Mouse (Mus musculus) megakaryocyte, embryonic 14.5 days (primary cell): ENCODE data around the gene Skor1. TPM values are rescaled to one million over a fixed set of nuclear protein-coding genes. Genes with fewer than 3 reads are reported as not detected.
A peak's percentile ranks its signal among the peaks of the same experiment; 100 is the strongest.

Experiments used
- H3K27me3 ChIP-seq: replicated peaks from 2 replicates; pipeline ENCODE3; 2012; ENCODE audit warnings: inconsistent platforms
- H3K36me3 ChIP-seq: replicated peaks from 2 replicates; pipeline ENCODE3; 2012; ENCODE audit warnings: low read length, inconsistent platforms, mixed read lengths
- H3K4me1 ChIP-seq: 2 replicates; pipeline ENCODE4 v1.6.1; 2012; ENCODE audit warnings: inconsistent platforms
- H3K4me3 ChIP-seq: replicated peaks from 2 replicates; pipeline ENCODE3; 2012; ENCODE audit warnings: moderate library complexity, mild to moderate bottlenecking, inconsistent platforms
- H3K9me3 ChIP-seq: 2 replicates; pipeline ENCODE4 v1.6.1; 2012; ENCODE audit warnings: inconsistent platforms
- FLI1 ChIP-seq: IDR thresholded peaks from 2 replicates; pipeline ENCODE4 v1.6.1; 2012; ENCODE audit warnings: low read length, inconsistent platforms, mixed read lengths
- GATA1 ChIP-seq: IDR thresholded peaks from 3 replicates; pipeline ENCODE4 v1.6.1; 2012; ENCODE audit warnings: mixed read lengths, low read length, inconsistent platforms, borderline replicate concordance
- polyA plus RNA-seq: library from polyadenylated mRNA; stranded (reverse); fragments of >175 nt; gene quantifications from 2 replicates; pipeline ENCODE4 v1.2.3, GENCODE M21; 2012; ENCODE audit warnings: low replicate concordance; ENCODE audit not compliant: insufficient read depth

Skor1 gene
- polyA plus RNA-seq, 1 experiment: 0.13 TPM

- Histone ChIP-seq H3K27me3 (peaks cover 95% of the 10 kb centered on the region), H3K4me3 (no peak overlapping the region), H3K4me1 (peaks cover 38% of the 10 kb centered on the region), H3K36me3 (no peaks in the 10 kb centered on the region), H3K9me3 (peaks cover 31% of the 10 kb centered on the region)
- TF ChIP-seq FLI1: no peak
- TF ChIP-seq GATA1: no peak
Measured at GRCm38 (mm10) chr9:63150086-63150800, 1.5 kb upstream of the Skor1 start.

GRCm38 (mm10) chr9:63149372-63149766 is 608 bp upstream of the Skor1 start:
- H3K9me3 ChIP-seq: peaks cover 29% of the 10 kb centered on the region
- TF ChIP-seq GATA1 (no peak), FLI1 (no peak)
- peaks cover 98% of the 10 kb centered on the region for H3K27me3 ChIP-seq
- no peaks in the 10 kb centered on the region for H3K36me3 ChIP-seq
- H3K4me3 ChIP-seq: no peak overlapping the region
- H3K4me1 ChIP-seq: peaks cover 44% of the 10 kb centered on the region

GRCm38 (mm10) chr9:63147786-63148409 is 863 bp downstream of the Skor1 start:
- Histone ChIP-seq H3K36me3 (no peaks in the 10 kb centered on the region), H3K9me3 (peaks cover 17% of the 10 kb centered on the region), H3K27me3 (peaks cover 100% of the 10 kb centered on the region), H3K4me1 (peaks cover 53% of the 10 kb centered on the region), H3K4me3 (no peak overlapping the region)
- TF ChIP-seq FLI1 (no peak), GATA1 (no peak)

- no peak for TF ChIP-seq FLI1
- no peak for TF ChIP-seq GATA1
- H3K27me3 ChIP-seq: peaks cover 100% of the 10 kb centered on the region
- peaks cover 11% of the 10 kb centered on the region; the same call in 1 of the 2 replicates for H3K9me3 ChIP-seq
Measured at GRCm38 (mm10) chr9:63147296-63147695, 1.5 kb downstream of the Skor1 start.

GRCm38 (mm10) chr9:63146856-63147274 is 1.9 kb downstream of the Skor1 start:
- Histone ChIP-seq H3K27me3 (peaks cover 100% of the 10 kb centered on the region), H3K4me3 (peak overlapping the region; percentile 21), H3K9me3 (peaks cover 11% of the 10 kb centered on the region; the same call in 1 of the 2 replicates), H3K36me3 (no peaks in the 10 kb centered on the region), H3K4me1 (peaks cover 55% of the 10 kb centered on the region)
- no peak for TF ChIP-seq GATA1
- no peak for TF ChIP-seq FLI1

More at GRCm38 (mm10) chr9:63147296-63147695, 1.5 kb downstream of the Skor1 start:
- no peaks in the 10 kb centered on the region for H3K36me3 ChIP-seq
- no peak overlapping the region for H3K4me3 ChIP-seq
- peaks cover 53% of the 10 kb centered on the region for H3K4me1 ChIP-seq

GRCm38 (mm10) chr9:63146126-63146855 is 2.5 kb downstream of the Skor1 start:
- H3K27me3 ChIP-seq: peaks cover 100% of the 10 kb centered on the region
- no peaks in the 10 kb centered on the region for H3K36me3 ChIP-seq
- peak overlapping the region; percentile 33 for H3K4me3 ChIP-seq
- H3K4me1 ChIP-seq: peaks cover 53% of the 10 kb centered on the region
- H3K9me3 ChIP-seq: peaks cover 9% of the 10 kb centered on the region; the same call in 1 of the 2 replicates
- TF ChIP-seq FLI1 (no peak), GATA1 (no peak)

- H3K36me3 ChIP-seq: no peaks in the 10 kb centered on the region
- peak overlapping the region; percentile 28 for H3K4me3 ChIP-seq
- TF ChIP-seq GATA1: no peak
- TF ChIP-seq FLI1: no peak
- H3K9me3 ChIP-seq: peaks cover 9% of the 10 kb centered on the region; the same call in 1 of the 2 replicates
- H3K4me1 ChIP-seq: peaks cover 51% of the 10 kb centered on the region
- peaks cover 99% of the 10 kb centered on the region for H3K27me3 ChIP-seq
Measured at GRCm38 (mm10) chr9:63145249-63146125, 3.3 kb downstream of the Skor1 start.

GRCm38 (mm10) chr9:63144502-63145248 is 4.1 kb downstream of the Skor1 start:
- Histone ChIP-seq H3K4me3 (no peak overlapping the region), H3K36me3 (no peaks in the 10 kb centered on the region), H3K27me3 (peaks cover 99% of the 10 kb centered on the region), H3K4me1 (peaks cover 51% of the 10 kb centered on the region), H3K9me3 (peaks cover 9% of the 10 kb centered on the region; the same call in 1 of the 2 replicates)
- TF ChIP-seq FLI1: no peak
- no peak for TF ChIP-seq GATA1
